Mouse (Mus musculus) kidney, adult 2 months (tissue): Measurements from ENCODE around the gene Sema3a.

Experiments used
- CTCF ChIP-seq: fragments of 200-500 bp; conservative IDR thresholded peaks from 2 replicates; pipeline ENCODE4 v1.5.1; 2011; ENCODE audit warnings: low read depth, mild to moderate bottlenecking, control low read depth, low read length, moderate library complexity, mixed read lengths; ENCODE audit not compliant: insufficient read depth, insufficient read length
- POLR2A ChIP-seq: fragments of 200-500 bp; IDR thresholded peaks from one replicate; pipeline ENCODE4 v1.6.1; 2011; ENCODE audit warnings: low read depth, low read length, control low read depth

- TF ChIP-seq CTCF = no peak
- TF ChIP-seq POLR2A = no peak
Observed at GRCm38 (mm10) chr5:13406131-13406530, 280.9 kb downstream of the Sema3a start.
